18 mouse cellular contexts compared by ENCODE assay signal in the genomic region with DNA sequence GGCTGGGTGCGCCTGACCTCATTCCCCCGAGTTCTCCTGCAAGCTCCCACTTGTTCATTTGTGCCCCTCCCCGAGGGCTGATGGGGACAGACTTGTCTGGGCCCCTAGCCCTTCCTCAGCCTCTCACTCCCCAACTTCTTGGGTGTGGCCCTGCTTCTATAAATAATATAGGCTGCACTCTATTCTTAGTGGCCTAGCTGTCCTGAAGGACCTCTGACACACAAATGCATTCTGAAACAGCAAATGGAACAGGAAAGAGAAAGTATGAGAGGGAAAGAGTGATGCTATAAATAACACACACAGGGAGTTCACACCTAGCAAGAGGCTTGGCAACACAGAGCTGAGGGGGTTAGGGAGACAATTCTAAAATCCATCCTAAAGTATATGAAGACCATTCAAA.
DNase-seq lines count a peak whose midpoint lies in the region; ATAC-seq and TF ChIP-seq lines count a peak whose summit lies in the region.
"Had no signal": no experiment of that assay in that cellular context is flagged by ENCODE, and none has a peak within 500 bp of the region (broad histone marks: within the 10 kb centered on the region; RNA-seq: fewer than 3 reads in every experiment).

No protein-coding gene starts in this region.

- H3K36me3 ChIP-seq in heart, postnatal 0 days (replicated peaks; ENCODE audit: control insufficient read depth, insufficient read depth, low read length), result no peaks in the 10 kb centered on the region
- no peaks in the 10 kb centered on the region for H3K36me3 ChIP-seq in midbrain, embryonic 16.5 days (ENCODE audit: control insufficient read depth, insufficient read depth, low read length)
- H3K36me3 ChIP-seq in midbrain, postnatal 0 days (ENCODE audit: insufficient read depth, low read length), result no peaks in the 10 kb centered on the region
- H3K36me3 ChIP-seq in stomach, postnatal 0 days (ENCODE audit: control insufficient read depth, insufficient read depth, low read length), result no peaks in the 10 kb centered on the region
- H3K36me3 ChIP-seq: hindbrain, embryonic 13.5 days; limb, embryonic 15.5 days; liver, embryonic 15.5 days had no signal

- intact Hi-C loops in gastrocnemius, postnatal 36 days (cut with DNase I), result loop anchor here (5.0 to 10.0 kb wide), 3 partner anchors 171 to 796 kb away; no protein-coding TSS in a partner anchor

- no peak overlapping the region for H3K4me2 ChIP-seq in heart, postnatal 0 days (ENCODE audit: low read depth, low read length)
- H3K4me2 ChIP-seq in midbrain, embryonic 16.5 days (ENCODE audit: low read length), result no peak overlapping the region
- H3K4me2 ChIP-seq in midbrain, postnatal 0 days (ENCODE audit: low read depth, low read length, poor library complexity, severe bottlenecking), result no peak overlapping the region
- no peak overlapping the region for H3K4me2 ChIP-seq in stomach, postnatal 0 days (replicated peaks; ENCODE audit: low read depth)
- H3K4me2 ChIP-seq: liver, embryonic 15.5 days had no signal

- no peak for TF ChIP-seq CTCF in heart, postnatal 0 days (IDR thresholded peaks at IDR 0.05; ENCODE audit: low read depth)
- TF ChIP-seq CTCF in midbrain, postnatal 0 days (IDR thresholded peaks at IDR 0.05), result no peak
- no peak for TF ChIP-seq CTCF in stomach, postnatal 0 days (IDR thresholded peaks at IDR 0.05; ENCODE audit: low read depth)

- no peak overlapping the region for H3K9ac ChIP-seq in heart, postnatal 0 days (replicated peaks; ENCODE audit: low read depth, low read length)
- no peak overlapping the region for H3K9ac ChIP-seq in midbrain, embryonic 16.5 days (ENCODE audit: low read depth, low read length)
- H3K9ac ChIP-seq in midbrain, postnatal 0 days (replicated peaks; ENCODE audit: low read length, poor library complexity, severe bottlenecking), result no peak overlapping the region
- no peak overlapping the region for H3K9ac ChIP-seq in stomach, postnatal 0 days (ENCODE audit: low read length)
- H3K9ac ChIP-seq: hindbrain, embryonic 13.5 days; limb, embryonic 15.5 days; liver, embryonic 15.5 days had no signal

- no peaks in the 10 kb centered on the region for H3K27me3 ChIP-seq in heart, postnatal 0 days (ENCODE audit: control insufficient read depth, insufficient read depth, low read length)
- no peaks in the 10 kb centered on the region for H3K27me3 ChIP-seq in midbrain, embryonic 16.5 days (ENCODE audit: control insufficient read depth, insufficient read depth, low read depth, low read length)
- H3K27me3 ChIP-seq in midbrain, postnatal 0 days (ENCODE audit: insufficient read depth, low read length), result no peaks in the 10 kb centered on the region
- no peaks in the 10 kb centered on the region for H3K27me3 ChIP-seq in stomach, postnatal 0 days (ENCODE audit: control insufficient read depth, insufficient read depth, low read length)
- H3K27me3 ChIP-seq: hindbrain, embryonic 13.5 days; limb, embryonic 15.5 days; liver, embryonic 15.5 days had no signal

- H3K27ac ChIP-seq in heart, postnatal 0 days (ENCODE audit: low read depth), result peak overlapping the region; percentile 54
- H3K27ac ChIP-seq in midbrain, embryonic 16.5 days (ENCODE audit: low read length), result 0 out of 2 replicates have a peak overlapping the region, but pooled peaks have one; percentile 73
- no peak overlapping the region for H3K27ac ChIP-seq in midbrain, postnatal 0 days (ENCODE audit: low read depth, low read length)
- no peak overlapping the region for H3K27ac ChIP-seq in stomach, postnatal 0 days (replicated peaks)
- H3K27ac ChIP-seq: layer of hippocampus, adult 2 months; liver, embryonic 15.5 days; macrophage had no signal

- no peaks in the 10 kb centered on the region for H3K9me3 ChIP-seq in heart, postnatal 0 days (replicated peaks; ENCODE audit: control insufficient read depth, low read length)
- H3K9me3 ChIP-seq in midbrain, embryonic 16.5 days (replicated peaks; ENCODE audit: control insufficient read depth, low read length, poor library complexity, severe bottlenecking), result no peaks in the 10 kb centered on the region
- no peaks in the 10 kb centered on the region for H3K9me3 ChIP-seq in midbrain, postnatal 0 days (ENCODE audit: low read length)
- no peaks in the 10 kb centered on the region for H3K9me3 ChIP-seq in stomach, postnatal 0 days (ENCODE audit: control insufficient read depth, low read length)
- H3K9me3 ChIP-seq: hindbrain, embryonic 13.5 days; limb, embryonic 15.5 days; liver, embryonic 15.5 days had no signal

- no peak for TF ChIP-seq EP300 in heart, postnatal 0 days (IDR thresholded peaks at IDR 0.05; ENCODE audit: low read depth)
- no peak for TF ChIP-seq EP300 in stomach, postnatal 0 days (optimal IDR thresholded peaks at IDR 0.05)

- DNase-seq in gastrocnemius, postnatal 25 days, result peak; percentile 7
- no peak for DNase-seq in gastrocnemius, postnatal 36 days
- peak; percentile 55 for DNase-seq in heart, postnatal 0 days (ENCODE audit: low spot score)
- no peak for DNase-seq in heart, adult 8-10 months (ENCODE audit: low spot score)
- no peak for DNase-seq in midbrain, postnatal 0 days (ENCODE audit: low spot score)
- DNase-seq in stomach, postnatal 0 days (ENCODE audit: low spot score), result no peak
- DNase-seq: gastrocnemius, postnatal 10 days; kidney, adult 8-10 months; kidney, postnatal 14 days; right cerebral cortex, adult 18-20 months; thymus, postnatal 36 days had no signal

- ATAC-seq in heart, postnatal 0 days (ENCODE audit: insufficient read depth, low read depth), result peak; percentile 73
- no peak for ATAC-seq in midbrain, embryonic 16.5 days
- no peak for ATAC-seq in midbrain, postnatal 0 days (ENCODE audit: low FRiP score)
- ATAC-seq in stomach, postnatal 0 days (ENCODE audit: low FRiP score, low TSS enrichment), result peak; percentile 53; the same call in 1 of the 2 replicates

- 30% methylated on average over 3 of the region's 3 CpGs for WGBS in heart, postnatal 0 days
- WGBS in midbrain, embryonic 16.5 days, result 81% methylated on average over 3 of the region's 3 CpGs
- WGBS in midbrain, postnatal 0 days, result 75% methylated on average over 3 of the region's 3 CpGs
- WGBS in stomach, postnatal 0 days, result 52% methylated on average over 3 of the region's 3 CpGs

- H3K4me3 ChIP-seq in heart, postnatal 0 days (ENCODE audit: low read depth, low read length), result no peak overlapping the region
- H3K4me3 ChIP-seq in midbrain, embryonic 16.5 days (ENCODE audit: low read depth, low read length), result no peak overlapping the region
- no peak overlapping the region for H3K4me3 ChIP-seq in midbrain, postnatal 0 days (ENCODE audit: low read depth, low read length)
- H3K4me3 ChIP-seq in stomach, postnatal 0 days (ENCODE audit: low read depth, low read length), result no peak overlapping the region
- H3K4me3 ChIP-seq: erythroblast, embryonic 14.5 days; hindbrain, embryonic 13.5 days; liver, embryonic 15.5 days had no signal

- 0 out of 2 replicates have a peak, but pooled peaks cover 12% of the 10 kb centered on the region for H3K4me1 ChIP-seq in heart, postnatal 0 days (ENCODE audit: control insufficient read depth, insufficient read depth)
- H3K4me1 ChIP-seq in midbrain, embryonic 16.5 days (ENCODE audit: control insufficient read depth, insufficient read depth, low read length), result peaks cover 13% of the 10 kb centered on the region
- no peaks in the 10 kb centered on the region for H3K4me1 ChIP-seq in midbrain, postnatal 0 days (ENCODE audit: insufficient read depth, low read length)
- 0 out of 2 replicates have a peak, but pooled peaks cover 3% of the 10 kb centered on the region for H3K4me1 ChIP-seq in stomach, postnatal 0 days (replicated peaks; ENCODE audit: control insufficient read depth, insufficient read depth)
- H3K4me1 ChIP-seq: liver, embryonic 15.5 days had no signal

Comparison
In these comparisons a context has a peak if more than half of its experiments do, and no peak if none do; other contexts are left out.
1. DNase-seq: peak in gastrocnemius, postnatal 25 days (single experiment) and heart, postnatal 0 days (single experiment); none in gastrocnemius, postnatal 36 days (0 of 2), heart, adult 8-10 months (single experiment), midbrain, postnatal 0 days (single experiment) and stomach, postnatal 0 days (single experiment).
2. H3K27ac ChIP-seq: peak in heart, postnatal 0 days (single experiment) and midbrain, embryonic 16.5 days (single experiment); none in midbrain, postnatal 0 days (single experiment) and stomach, postnatal 0 days (single experiment).
3. ATAC-seq: peak in heart, postnatal 0 days (single experiment) and stomach, postnatal 0 days (single experiment); none in midbrain, embryonic 16.5 days (single experiment) and midbrain, postnatal 0 days (single experiment).